Mouse (Mus musculus) embryonic facial prominence, embryonic 11.5 days (tissue): ENCODE measurements around the gene Maml3. TPM values are rescaled to one million over a fixed set of nuclear protein-coding genes. Genes with fewer than 3 reads are reported as not detected.

Experiments used
- ATAC-seq: fragments of 200-750 bp; cut with Nextera tagmentation; replicated peaks from 2 replicates; pipeline ENCODE4 v1.8.0; 2017; ENCODE audit warnings: low read depth; ENCODE audit not compliant: insufficient number of reproducible peaks, low FRiP score, low TSS enrichment
- DNase-seq: peaks from one replicate; pipeline ENCODE4 v3.0.0-alpha.2; 2015; ENCODE audit warnings: low spot score
- H3K27ac ChIP-seq: fragments of 300-500 bp; sonication (generic); replicated peaks from 2 replicates; pipeline ENCODE4 v1.5.1; 2014; ENCODE audit warnings: mild to moderate bottlenecking, low read depth, low read length, control low read depth
- H3K27me3 ChIP-seq: fragments of 300-500 bp; sonication (generic); 2 replicates; pipeline ENCODE4 v1.6.1; 2014; ENCODE audit warnings: mild to moderate bottlenecking, low read length, moderate library complexity, mixed read lengths; ENCODE audit not compliant: control insufficient read depth, insufficient read depth
- H3K36me3 ChIP-seq: fragments of 300-500 bp; sonication (generic); replicated peaks from 2 replicates; pipeline ENCODE4 v1.6.1; 2014; ENCODE audit warnings: low read depth, mild to moderate bottlenecking, low read length, moderate library complexity, mixed read lengths; ENCODE audit not compliant: control insufficient read depth, insufficient read depth
- H3K4me1 ChIP-seq: fragments of 300-500 bp; sonication (generic); 2 replicates; pipeline ENCODE4 v1.6.1; 2014; ENCODE audit warnings: low read length, mixed read lengths; ENCODE audit not compliant: control insufficient read depth, insufficient read depth
- H3K4me2 ChIP-seq: fragments of 300-500 bp; sonication (generic); 2 replicates; pipeline ENCODE4 v1.6.1; 2014; ENCODE audit warnings: low read depth, mild to moderate bottlenecking, control low read depth, low read length, moderate library complexity
- H3K4me3 ChIP-seq: fragments of 300-500 bp; sonication (generic); 2 replicates; pipeline ENCODE4 v1.5.1; 2014; ENCODE audit warnings: low read depth, low read length, control low read depth
- H3K9ac ChIP-seq: fragments of 300-500 bp; sonication (generic); replicated peaks from 2 replicates; pipeline ENCODE4 v1.6.1; 2014; ENCODE audit warnings: mild to moderate bottlenecking, control low read depth, low read length
- H3K9me3 ChIP-seq: fragments of 300-500 bp; sonication (generic); replicated peaks from 2 replicates; pipeline ENCODE4 v1.6.1; 2016; ENCODE audit warnings: mild to moderate bottlenecking, low read length, inconsistent platforms, mixed read lengths; ENCODE audit not compliant: control insufficient read depth
- WGBS: fragments of 180-500 bp; shearing (Covaris S2); extraction: QIAGEN DNeasy Blood & Tissue Kit; methylation state at CpG from one replicate; pipeline ENCODE4 v1.1.7; 2014; 5-methylcytosine and 5-hydroxymethylcytosine counted together
- polyA plus RNA-seq: library from polyadenylated mRNA; unstranded; fragments of >200 nt; fragmentation: Nextera tagmentation; extraction: Ambion mirVana; gene quantifications from 2 replicates; pipeline ENCODE4 v1.2.1, GENCODE M21; 2014

Gene Maml3
- polyA plus RNA-seq, 1 experiment from 2014 or later = 4.4 TPM

GRCm38 (mm10) chr3:51745162-51745561, 359.7 kb downstream of the Maml3 start:
- ATAC-seq = no peak
- Histone ChIP-seq H3K4me1 (peaks cover 4% of the 10 kb centered on the region; the same call in 1 of the 2 replicates), H3K9ac (no peak overlapping the region), H3K36me3 (no peaks in the 10 kb centered on the region), H3K27me3 (no peaks in the 10 kb centered on the region), H3K4me2 (no peak overlapping the region), H3K27ac (no peak overlapping the region), H3K4me3 (no peak overlapping the region), H3K9me3 (no peaks in the 10 kb centered on the region)
- 72% methylated on average over 8 of the region's 8 CpGs for WGBS
- no peak for DNase-seq

- no peak overlapping the region for H3K9ac ChIP-seq
- peaks cover 2% of the 10 kb centered on the region; the same call in 1 of the 2 replicates for H3K4me1 ChIP-seq
- H3K9me3 ChIP-seq = no peaks in the 10 kb centered on the region
- no peaks in the 10 kb centered on the region for H3K27me3 ChIP-seq
- DNase-seq (no peak), ATAC-seq (no peak)
- no peaks in the 10 kb centered on the region for H3K36me3 ChIP-seq
- WGBS = 76% methylated on average over 4 of the region's 4 CpGs
- H3K27ac ChIP-seq = no peak overlapping the region
- no peak overlapping the region for H3K4me3 ChIP-seq
- H3K4me2 ChIP-seq = no peak overlapping the region
Observed at GRCm38 (mm10) chr3:51744339-51744759, 360.5 kb downstream of the Maml3 start.

- Histone ChIP-seq H3K27me3 (no peaks in the 10 kb centered on the region), H3K4me3 (no peak overlapping the region), H3K4me2 (no peak overlapping the region), H3K9ac (no peak overlapping the region), H3K4me1 (peaks cover 4% of the 10 kb centered on the region; the same call in 1 of the 2 replicates), H3K36me3 (no peaks in the 10 kb centered on the region), H3K27ac (no peak overlapping the region), H3K9me3 (no peaks in the 10 kb centered on the region)
- WGBS = 88% methylated on average over 6 of the region's 6 CpGs
- DNase-seq (no peak), ATAC-seq (no peak)
Observed at GRCm38 (mm10) chr3:51742405-51742804, 362.5 kb downstream of the Maml3 start.

DNA sequence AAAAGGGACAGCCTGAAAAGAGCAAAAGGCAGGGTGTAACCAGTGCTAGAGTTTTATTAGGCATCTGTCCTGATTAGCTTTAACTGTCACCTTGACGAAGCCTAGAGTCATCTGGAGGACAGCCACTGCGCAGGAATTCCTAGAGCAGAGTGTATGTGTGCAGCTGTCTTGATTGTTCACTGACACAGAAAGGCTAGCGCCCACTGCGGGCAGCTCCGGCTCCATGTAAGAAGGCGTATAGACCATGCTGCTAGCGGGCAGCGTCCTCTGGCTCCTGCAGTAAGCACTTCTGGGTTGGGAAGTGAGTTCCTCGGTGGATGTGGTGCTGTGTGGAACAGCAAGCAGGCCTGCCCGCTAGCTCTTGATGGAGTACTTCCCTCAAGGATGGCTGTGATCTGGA, 363.1 kb downstream of the Maml3 start:
- DNase-seq = no peak
- Histone ChIP-seq H3K4me1 (peaks cover 4% of the 10 kb centered on the region; the same call in 1 of the 2 replicates), H3K27ac (no peak overlapping the region), H3K4me3 (no peak overlapping the region), H3K9me3 (no peaks in the 10 kb centered on the region), H3K36me3 (no peaks in the 10 kb centered on the region), H3K4me2 (no peak overlapping the region), H3K9ac (no peak overlapping the region), H3K27me3 (no peaks in the 10 kb centered on the region)
- WGBS = 78% methylated on average over 10 of the region's 10 CpGs
- no peak; the same call in 1 of the 2 replicates for ATAC-seq

- H3K4me2 ChIP-seq = no peak overlapping the region
- no peaks in the 10 kb centered on the region for H3K9me3 ChIP-seq
- ATAC-seq (no peak), DNase-seq (no peak)
- peak overlapping the region; percentile 61; the same call in 1 of the 2 replicates for H3K27ac ChIP-seq
- H3K36me3 ChIP-seq = no peaks in the 10 kb centered on the region
- no peak overlapping the region for H3K4me3 ChIP-seq
- no peaks in the 10 kb centered on the region for H3K27me3 ChIP-seq
- peaks cover 4% of the 10 kb centered on the region; the same call in 1 of the 2 replicates for H3K4me1 ChIP-seq
- peak overlapping the region; percentile 42; the same call in 1 of the 2 replicates for H3K9ac ChIP-seq
Observed at GRCm38 (mm10) chr3:51739835-51740112, 365.1 kb downstream of the Maml3 start.

DNA sequence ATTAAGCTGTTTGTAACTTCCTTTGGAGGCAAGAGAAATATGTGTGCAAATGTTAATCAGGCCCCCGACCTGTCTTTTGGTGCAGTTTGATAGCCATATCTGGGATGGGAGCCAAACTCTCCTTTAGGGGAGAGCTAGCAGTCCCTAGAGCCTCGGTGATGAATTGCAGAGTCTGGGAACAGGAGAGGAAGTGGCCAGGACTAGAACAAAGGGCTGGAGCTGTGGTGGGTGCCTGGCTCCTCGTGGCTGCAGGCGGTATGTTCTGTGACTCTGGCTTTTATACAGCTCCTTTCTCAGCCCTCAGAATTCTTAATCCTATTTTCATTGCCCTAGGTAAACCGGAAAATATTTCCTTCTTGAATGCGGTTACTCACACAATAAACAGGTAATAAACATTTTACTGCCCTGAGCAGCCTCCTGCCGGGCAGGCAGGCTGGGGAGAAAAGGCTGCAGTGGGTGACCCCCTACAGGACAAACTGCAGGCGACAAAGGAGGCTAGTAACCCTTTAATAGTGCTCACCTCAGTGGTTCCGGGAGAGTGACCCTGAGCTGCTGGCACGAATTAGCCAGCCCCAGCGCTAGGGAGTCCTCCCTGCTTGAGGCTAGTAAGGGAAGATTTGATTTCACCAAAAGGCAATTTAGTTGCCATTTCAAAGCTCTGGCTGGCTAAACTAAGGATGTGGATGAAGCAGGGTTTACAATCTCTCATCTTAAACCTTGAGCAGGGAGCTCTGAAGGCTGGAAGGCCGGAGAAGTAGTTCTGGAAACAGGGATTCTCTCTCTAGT, 365.6 kb downstream of the Maml3 start:
- H3K27me3 ChIP-seq = no peaks in the 10 kb centered on the region
- H3K9me3 ChIP-seq = no peaks in the 10 kb centered on the region
- no peaks in the 10 kb centered on the region for H3K36me3 ChIP-seq
- DNase-seq (peak; percentile 66), ATAC-seq (0 out of 2 replicates have a peak, but pooled peaks have one; percentile 65)
- 7% methylated on average over 12 of the region's 12 CpGs for WGBS
- no peak overlapping the region; the same call in 1 of the 2 replicates for H3K4me2 ChIP-seq
- no peak overlapping the region for H3K4me3 ChIP-seq
- peak overlapping the region; percentile 61 for H3K27ac ChIP-seq
- peak overlapping the region; percentile 42 for H3K9ac ChIP-seq
- peaks cover 4% of the 10 kb centered on the region; the same call in 1 of the 2 replicates for H3K4me1 ChIP-seq

GRCm38 (mm10) chr3:51733685-51734084, 371.2 kb downstream of the Maml3 start:
- no peak overlapping the region for H3K4me2 ChIP-seq
- DNase-seq = no peak
- no peak overlapping the region for H3K4me3 ChIP-seq
- no peak for ATAC-seq
- no peak overlapping the region for H3K9ac ChIP-seq
- WGBS = 93% methylated on average over 3 of the region's 3 CpGs
- H3K27ac ChIP-seq = no peak overlapping the region
- H3K27me3 ChIP-seq = no peaks in the 10 kb centered on the region
- no peaks in the 10 kb centered on the region for H3K9me3 ChIP-seq
- no peaks in the 10 kb centered on the region for H3K4me1 ChIP-seq
- H3K36me3 ChIP-seq = no peaks in the 10 kb centered on the region

GRCm38 (mm10) chr3:51731949-51732636, 372.8 kb downstream of the Maml3 start:
- H3K4me2 ChIP-seq = no peak overlapping the region
- no peaks in the 10 kb centered on the region for H3K9me3 ChIP-seq
- DNase-seq = no peak
- no peaks in the 10 kb centered on the region for H3K27me3 ChIP-seq
- H3K36me3 ChIP-seq = no peaks in the 10 kb centered on the region
- no peak for ATAC-seq
- no peak overlapping the region for H3K4me3 ChIP-seq
- WGBS = 86% methylated on average over 16 of the region's 16 CpGs
- no peak overlapping the region for H3K9ac ChIP-seq
- H3K27ac ChIP-seq = no peak overlapping the region
- no peaks in the 10 kb centered on the region for H3K4me1 ChIP-seq
